ENCODE assay signal across 8 mouse cellular contexts in genomic region chr15:100729281-100729985, GRCm38 (mm10). TPM values are rescaled to one million over a fixed set of nuclear protein-coding genes. Genes with fewer than 3 reads are reported as not detected.
DNase-seq lines count a peak whose midpoint lies in the region; ATAC-seq and TF ChIP-seq lines count a peak whose summit lies in the region.

TSS of gene Galnt6 (minus strand) at chr15:100729376.

- no peak for DNase-seq in kidney, adult 11 months
- peak; percentile 24 for DNase-seq in heart, postnatal 4 days
- no peak for DNase-seq in liver, embryonic 14.5 days (ENCODE audit: low read depth in 3 of 3, low spot score in 3 of 3)
- DNase-seq in natural killer cell, adult 2 months (ENCODE audit: low spot score in 2 of 2), result peak; percentile 49 to 67
- DNase-seq in thymus, postnatal 10 days (ENCODE audit: low spot score in 2 of 2), result peak; percentile 55 to 61
- DNase-seq in right cerebral cortex, postnatal 36 days (ENCODE audit: low spot score in 2 of 2), result no peak

- no peak for TF ChIP-seq CTCF in bone marrow, adult 2 months (IDR thresholded peaks at IDR 0.05; ENCODE audit: control insufficient read depth, insufficient read depth, low read length)
- no peak for TF ChIP-seq CTCF in liver, embryonic 14.5 days (IDR thresholded peaks at IDR 0.05; ENCODE audit: low read depth)

- peaks cover 21% of the 10 kb centered on the region for H3K4me1 ChIP-seq in kidney, embryonic 15.5 days
- peaks cover 2% of the 10 kb centered on the region; the same call in 1 of the 2 replicates for H3K4me1 ChIP-seq in bone marrow, adult 2 months (ENCODE audit: control insufficient read depth, insufficient read depth, low read length)
- H3K4me1 ChIP-seq in liver, embryonic 14.5 days (replicated peaks; ENCODE audit: control insufficient read depth in 2 of 2, insufficient read depth in 2 of 2, low read length in 1 of 2), result peaks cover 0 to 10% of the 10 kb centered on the region in 2 experiments; a peak in 3 of 4 replicates

- peaks cover 69% of the 10 kb centered on the region for H3K27me3 ChIP-seq in kidney, embryonic 15.5 days
- peaks cover 36% of the 10 kb centered on the region for H3K27me3 ChIP-seq in liver, embryonic 14.5 days (ENCODE audit: control insufficient read depth, insufficient read depth, low read length)

- H3K4me3 ChIP-seq in kidney, embryonic 15.5 days (replicated peaks), result peak within 1 kb of the TSS; percentile 43
- peak within 1 kb of the TSS; percentile 65 for H3K4me3 ChIP-seq in bone marrow, adult 2 months (replicated peaks; ENCODE audit: control insufficient read depth, low read depth, low read length)
- peak within 1 kb of the TSS; percentile 13 to 46; a peak in 3 of 4 replicates for H3K4me3 ChIP-seq in liver, embryonic 14.5 days (ENCODE audit: insufficient read depth in 1 of 2, low read depth in 2 of 2, low read length in 2 of 2)

- no peaks in the 10 kb centered on the region for H3K9me3 ChIP-seq in kidney, embryonic 15.5 days (replicated peaks)
- H3K9me3 ChIP-seq in liver, embryonic 14.5 days (ENCODE audit: control insufficient read depth, low read length), result no peaks in the 10 kb centered on the region

- whole genome bisulfite sequencing in kidney, embryonic 15.5 days, result 7% methylated on average over 50 of the region's 57 CpGs
- 13% methylated on average over 49 of the region's 57 CpGs for WGBS in bone marrow, adult 2 months
- WGBS in liver, embryonic 14.5 days (ENCODE audit: insufficient replicate concordance), result 8% methylated on average over 50 of the region's 57 CpGs

- ATAC-seq in kidney, embryonic 15.5 days (replicated peaks; ENCODE audit: low FRiP score), result peak; percentile 46
- peak; percentile 41; the same call in 1 of the 2 replicates for ATAC-seq in liver, embryonic 14.5 days (ENCODE audit: insufficient read depth)

- H3K4me2 ChIP-seq in kidney, embryonic 15.5 days, result peak within 1 kb of the TSS; percentile 74
- H3K4me2 ChIP-seq in liver, embryonic 14.5 days (ENCODE audit: low read depth), result peak within 1 kb of the TSS; percentile 61

- TF ChIP-seq EP300 in liver, embryonic 14.5 days (IDR thresholded peaks at IDR 0.05; ENCODE audit: low read depth), result no peak

- H3K36me3 ChIP-seq in kidney, embryonic 15.5 days, result no peaks in the 10 kb centered on the region
- no peaks in the 10 kb centered on the region for H3K36me3 ChIP-seq in liver, embryonic 14.5 days (replicated peaks; ENCODE audit: control insufficient read depth, insufficient read depth, low read depth)

- no peak within 1 kb of the TSS for H3K9ac ChIP-seq in kidney, embryonic 15.5 days
- no peak within 1 kb of the TSS for H3K9ac ChIP-seq in liver, embryonic 14.5 days (replicated peaks)

- H3K27ac ChIP-seq in kidney, embryonic 15.5 days, result no peak within 1 kb of the TSS
- peak within 1 kb of the TSS; percentile 47 for H3K27ac ChIP-seq in bone marrow, adult 2 months (ENCODE audit: control insufficient read depth, insufficient read depth, low read depth, low read length, poor library complexity)
- no peak within 1 kb of the TSS for H3K27ac ChIP-seq in liver, embryonic 14.5 days

- peak; percentile 11; the same call in 1 of the 2 replicates for TF ChIP-seq POLR2A in bone marrow, adult 2 months (IDR thresholded peaks at IDR 0.05; ENCODE audit: borderline replicate concordance, control insufficient read depth, low read depth, low read length)

RNA-seq across cellular contexts. Expression of gene Galnt6, which starts in this region (rescaled TPM):
- polyA plus RNA-seq in kidney, embryonic 15.5 days (2015; fragmentation: Nextera tagmentation; extraction: Ambion mirVana), result 1.0 and 2.4 TPM in 2 replicates
- polyA plus RNA-seq in bone marrow, adult 2 months (2011; ENCODE audit: insufficient read depth, insufficient read length, low replicate concordance, missing spikeins), result 4.4 and 11.8 TPM in 2 replicates
- total RNA-seq in heart, postnatal 4 days (2021), result 1 to 10 TPM; 1.3 to 1.6 TPM
- 0.36 and 0.47 TPM in 2 replicates for polyA plus RNA-seq in liver, embryonic 14.5 days (2012; rRNA removed)
- polyA plus RNA-seq in liver, embryonic 14.5 days (2014; fragmentation: Nextera tagmentation; extraction: Ambion mirVana), result 0.73 and 0.84 TPM in 2 replicates

Comparison
In these comparisons a context has a peak if more than half of its experiments do, and no peak if none do; other contexts are left out.
1. Peak in ATAC-seq, H3K4me3 ChIP-seq and H3K4me2 ChIP-seq in liver, embryonic 14.5 days; RNA of the gene not detected or under 1 TPM.
2. DNase-seq: peak in heart, postnatal 4 days (single experiment), natural killer cell, adult 2 months (2 of 2) and thymus, postnatal 10 days (2 of 2); none in kidney, adult 11 months (single experiment), liver, embryonic 14.5 days (0 of 3) and right cerebral cortex, postnatal 36 days (0 of 2).
3. Peak in every context shown above with its lines, with median percentiles within 50 percentile points of each other: H3K4me3 ChIP-seq.